Comparison of ENCODE assay signal across 9 mouse cellular contexts in the genomic region with DNA sequence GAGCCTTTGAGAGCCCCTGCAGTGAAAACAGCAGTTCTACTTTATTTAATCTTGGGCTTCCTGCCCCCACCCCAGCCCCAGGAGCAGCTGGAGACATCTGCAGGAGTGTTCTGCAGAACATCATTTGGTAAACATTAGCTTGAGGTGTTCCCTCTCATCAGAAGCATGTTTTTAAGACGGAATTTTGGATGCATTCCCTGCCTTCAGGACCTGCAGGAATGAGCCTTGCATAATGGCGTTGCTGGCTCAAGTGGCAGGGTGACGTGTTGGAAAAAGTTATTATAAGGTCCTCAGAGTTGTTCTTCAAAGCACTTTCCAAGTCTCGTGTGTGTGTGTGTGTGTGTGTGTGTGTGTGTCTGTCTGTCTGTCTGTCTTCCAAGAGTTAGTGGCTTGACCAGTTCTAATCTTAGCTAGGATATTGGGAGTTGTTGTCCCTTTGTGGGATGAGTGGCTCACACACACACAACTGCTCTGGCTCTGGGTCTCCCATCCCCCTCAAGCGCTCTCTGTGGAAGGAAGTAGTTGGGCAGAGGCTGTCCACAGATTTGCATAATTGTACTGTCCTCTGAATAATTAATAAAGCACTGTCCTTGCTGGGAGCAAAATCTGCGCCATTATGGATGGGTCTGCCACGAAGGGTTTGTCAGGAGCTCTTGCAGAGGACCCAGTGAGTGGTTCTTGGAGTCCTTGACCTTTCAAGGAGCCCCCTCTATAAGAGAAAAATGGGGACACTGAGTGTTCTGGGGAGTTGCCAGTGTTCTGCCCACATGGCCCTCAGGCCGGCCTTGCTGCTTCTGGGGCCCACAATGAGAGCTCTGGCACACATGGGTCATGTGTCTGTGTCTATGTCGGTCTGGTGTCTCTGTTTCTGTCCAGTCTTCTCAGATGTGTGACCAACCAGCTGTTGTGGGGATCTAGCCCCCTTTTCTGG.
DNase-seq lines count a peak whose midpoint lies in the region; ATAC-seq lines count a peak whose summit lies in the region.
"Had no signal": no experiment of that assay in that cellular context is flagged by ENCODE, and none has a peak within 500 bp of the region (broad histone marks: within the 10 kb centered on the region; RNA-seq: fewer than 3 reads in every experiment).

No protein-coding gene starts in this region.

- H3K9ac ChIP-seq in midbrain, embryonic 11.5 days (ENCODE audit: low read length) = no peak overlapping the region
- H3K9ac ChIP-seq in midbrain, embryonic 16.5 days (ENCODE audit: low read depth, low read length) = no peak overlapping the region
- no peak overlapping the region for H3K9ac ChIP-seq in heart, embryonic 14.5 days (ENCODE audit: low read length)

- DNase-seq in midbrain, embryonic 11.5 days (ENCODE audit: low spot score, missing footprints) = no peak
- DNase-seq in lung, adult 18-20 months = peak; percentile 86 to 91
- DNase-seq in yolk sac, embryonic 10.5 days (ENCODE audit: low spot score) = peak; percentile 17
- DNase-seq in thymus, postnatal 25 days = no peak
- no peak for DNase-seq in right cerebral cortex, postnatal 14 days
- DNase-seq in cerebellum, adult 11 months = no peak

- H3K4me1 ChIP-seq in midbrain, embryonic 11.5 days (ENCODE audit: control insufficient read depth, insufficient read depth, low read length) = peaks cover 26% of the 10 kb centered on the region
- peaks cover 76% of the 10 kb centered on the region for H3K4me1 ChIP-seq in midbrain, embryonic 16.5 days (ENCODE audit: control insufficient read depth, insufficient read depth, low read length)
- H3K4me1 ChIP-seq in heart, embryonic 14.5 days (ENCODE audit: control insufficient read depth in 2 of 2, insufficient read depth in 2 of 2, low read length in 2 of 2) = peaks cover 58 to 91% of the 10 kb centered on the region in 2 experiments

- H3K27ac ChIP-seq in midbrain, embryonic 11.5 days (ENCODE audit: low read depth, low read length) = no peak overlapping the region
- no peak overlapping the region for H3K27ac ChIP-seq in midbrain, embryonic 16.5 days (ENCODE audit: low read length)
- H3K27ac ChIP-seq in heart, embryonic 14.5 days (replicated peaks in 1 of 2; ENCODE audit: control insufficient read depth in 1 of 2, insufficient read depth in 1 of 2, low read depth in 2 of 2, low read length in 2 of 2) = peak overlapping the region; percentile 45 to 68

- no peaks in the 10 kb centered on the region for H3K36me3 ChIP-seq in midbrain, embryonic 11.5 days (ENCODE audit: control insufficient read depth, insufficient read depth, low read length)
- 0 out of 2 replicates have a peak, but pooled peaks cover 2% of the 10 kb centered on the region for H3K36me3 ChIP-seq in midbrain, embryonic 16.5 days (ENCODE audit: control insufficient read depth, insufficient read depth, low read length)
- H3K36me3 ChIP-seq in heart, embryonic 14.5 days (ENCODE audit: control insufficient read depth, insufficient read depth, low read length) = peaks cover 28% of the 10 kb centered on the region
- H3K36me3 ChIP-seq: G1E had no signal

- no peaks in the 10 kb centered on the region for H3K27me3 ChIP-seq in midbrain, embryonic 11.5 days (ENCODE audit: control insufficient read depth, insufficient read depth, low read length)
- H3K27me3 ChIP-seq in midbrain, embryonic 16.5 days (ENCODE audit: control insufficient read depth, insufficient read depth, low read depth, low read length) = no peaks in the 10 kb centered on the region
- H3K27me3 ChIP-seq in heart, embryonic 14.5 days (ENCODE audit: control insufficient read depth, insufficient read depth, low read length) = no peaks in the 10 kb centered on the region

- no peaks in the 10 kb centered on the region for H3K9me3 ChIP-seq in midbrain, embryonic 11.5 days (ENCODE audit: control insufficient read depth, low read length)
- H3K9me3 ChIP-seq in midbrain, embryonic 16.5 days (replicated peaks; ENCODE audit: control insufficient read depth, low read length, poor library complexity, severe bottlenecking) = no peaks in the 10 kb centered on the region
- H3K9me3 ChIP-seq in heart, embryonic 14.5 days (ENCODE audit: control insufficient read depth, low read length) = no peaks in the 10 kb centered on the region
- H3K9me3 ChIP-seq: G1E had no signal

- 81% methylated on average over 9 of the region's 9 CpGs for WGBS in midbrain, embryonic 11.5 days
- WGBS in midbrain, embryonic 16.5 days = 58% methylated on average over 9 of the region's 9 CpGs
- WGBS in heart, embryonic 14.5 days = 59% methylated on average over 9 of the region's 9 CpGs

- H3K4me2 ChIP-seq in midbrain, embryonic 11.5 days = no peak overlapping the region
- no peak overlapping the region for H3K4me2 ChIP-seq in midbrain, embryonic 16.5 days (ENCODE audit: low read length)
- H3K4me2 ChIP-seq in heart, embryonic 14.5 days (ENCODE audit: low read length) = no peak overlapping the region

- no peak overlapping the region for H3K4me3 ChIP-seq in midbrain, embryonic 11.5 days (ENCODE audit: low read depth, low read length)
- no peak overlapping the region for H3K4me3 ChIP-seq in midbrain, embryonic 16.5 days (ENCODE audit: low read depth, low read length)
- H3K4me3 ChIP-seq in heart, embryonic 14.5 days (ENCODE audit: control insufficient read depth in 1 of 2, insufficient read depth in 1 of 2, low read depth in 1 of 2, low read length in 2 of 2) = no peak overlapping the region

- peak; percentile 33; the same call in 1 of the 2 replicates for ATAC-seq in midbrain, embryonic 11.5 days (ENCODE audit: low FRiP score)
- no peak for ATAC-seq in midbrain, embryonic 16.5 days
- ATAC-seq in heart, embryonic 14.5 days (ENCODE audit: insufficient number of reproducible peaks, insufficient read depth, low FRiP score, low read depth) = no peak

Comparison
In these comparisons a context has a peak if more than half of its experiments do, and no peak if none do; other contexts are left out.
1. DNase-seq: peak in lung, adult 18-20 months (2 of 2) and yolk sac, embryonic 10.5 days (single experiment); none in midbrain, embryonic 11.5 days (single experiment), thymus, postnatal 25 days (single experiment), right cerebral cortex, postnatal 14 days (single experiment) and cerebellum, adult 11 months (single experiment).
2. H3K27ac ChIP-seq: peak in heart, embryonic 14.5 days (2 of 2); none in midbrain, embryonic 11.5 days (single experiment) and midbrain, embryonic 16.5 days (single experiment).